Mouse (Mus musculus) embryonic facial prominence, embryonic 12.5 days (tissue): ENCODE data around the gene Acsbg2. TPM values are rescaled to one million over a fixed set of nuclear protein-coding genes. Genes with fewer than 3 reads are reported as not detected.

ENCODE experiments used
- polyA plus RNA-seq: library from polyadenylated mRNA; unstranded; fragments of >200 nt; fragmentation: Nextera tagmentation; extraction: Ambion mirVana; gene quantifications from 2 replicates; pipeline ENCODE4 v1.2.1, GENCODE M21; 2016

Gene Acsbg2
- polyA plus RNA-seq, 1 experiment from 2014 or later = not detected

Other genes with a start within 250 kb of the Acsbg2 start
- gene Lonp1, start 247.6 kb downstream of the Acsbg2 start, polyA plus RNA-seq = 66.0 and 66.9 TPM in 2 replicates
- gene Catsperd, start 246.3 kb downstream of the Acsbg2 start, polyA plus RNA-seq = 0.74 and 0.88 TPM in 2 replicates
- gene Ranbp3, start 201.2 kb downstream of the Acsbg2 start, polyA plus RNA-seq = 108 and 118 TPM in 2 replicates
- gene Ndufa11, start 156.7 kb downstream of the Acsbg2 start, polyA plus RNA-seq = 371 and 409 TPM in 2 replicates
- gene Vmac, start 156.4 kb downstream of the Acsbg2 start, polyA plus RNA-seq = 19.4 and 20.8 TPM in 2 replicates
- gene Nrtn, start 116.9 kb downstream of the Acsbg2 start, polyA plus RNA-seq = 10.9 and 11.9 TPM in 2 replicates
- 44.1 and 47.2 TPM in 2 replicates for gene Dus3l, start 109.7 kb downstream of the Acsbg2 start, polyA plus RNA-seq
- 1.4 TPM in 2 replicates for gene Prr22, start 104.2 kb downstream of the Acsbg2 start, polyA plus RNA-seq
- gene Rfx2, start 43.4 kb downstream of the Acsbg2 start, polyA plus RNA-seq = 5.5 and 5.7 TPM in 2 replicates
- 0.42 and 0.51 TPM in 2 replicates for gene 1700061G19Rik, start 1.0 kb upstream of the Acsbg2 start, polyA plus RNA-seq
- gene Mllt1, start 61.0 kb upstream of the Acsbg2 start, polyA plus RNA-seq = 95.6 and 97.2 TPM in 2 replicates
- not detected in 2 replicates for gene Acer1, start 107.7 kb upstream of the Acsbg2 start, polyA plus RNA-seq
- gene Clpp, start 115.9 kb upstream of the Acsbg2 start, polyA plus RNA-seq = 147 and 165 TPM in 2 replicates
- 38.5 and 41.4 TPM in 2 replicates for gene Alkbh7, start 122.9 kb upstream of the Acsbg2 start, polyA plus RNA-seq
- gene Pspn, start 125.6 kb upstream of the Acsbg2 start, polyA plus RNA-seq = not detected in 2 replicates
- gene Gtf2f1, start 136.8 kb upstream of the Acsbg2 start, polyA plus RNA-seq = 62.0 and 63.4 TPM in 2 replicates
- 0.32 and 0.70 TPM in 2 replicates for gene Gm17949, start 137.0 kb upstream of the Acsbg2 start, polyA plus RNA-seq
- gene Khsrp, start 157.1 kb upstream of the Acsbg2 start, polyA plus RNA-seq = 63.4 and 66.4 TPM in 2 replicates
- gene Slc25a41, start 167.2 kb upstream of the Acsbg2 start, polyA plus RNA-seq = 0.13 TPM in 1 of 2 replicates, not detected in the other
- 5.0 and 5.2 TPM in 2 replicates for gene Crb3, start 184.7 kb upstream of the Acsbg2 start, polyA plus RNA-seq
- 10.1 TPM in 2 replicates for gene Slc25a23, start 185.4 kb upstream of the Acsbg2 start, polyA plus RNA-seq
- gene Dennd1c, start 204.1 kb upstream of the Acsbg2 start, polyA plus RNA-seq = 1.4 and 3.2 TPM in 2 replicates
- gene Tubb4a, start 213.3 kb upstream of the Acsbg2 start, polyA plus RNA-seq = 31.9 and 35.5 TPM in 2 replicates
- 7.8 and 9.6 TPM in 2 replicates for gene Tnfsf9, start 230.9 kb upstream of the Acsbg2 start, polyA plus RNA-seq